Mouse (Mus musculus) embryonic fibroblast, embryonic 13.5 days (primary cell): ENCODE measurements around the gene Atp13a1. TPM values are rescaled to one million over a fixed set of nuclear protein-coding genes. Genes with fewer than 3 reads are reported as not detected.

ENCODE experiments used
- H3K27ac ChIP-seq: 2 replicates; pipeline ENCODE4 v1.5.1; 2012; ENCODE audit warnings: low read length, control low read depth, inconsistent platforms; ENCODE audit not compliant: insufficient read depth
- H3K4me1 ChIP-seq: 2 replicates; pipeline ENCODE4 v1.6.1; 2011; ENCODE audit warnings: low read length; ENCODE audit not compliant: control insufficient read depth, insufficient read depth
- H3K4me3 ChIP-seq: 2 replicates; pipeline ENCODE4 v1.5.1; 2011; ENCODE audit warnings: mild to moderate bottlenecking, control low read depth, low read length; ENCODE audit not compliant: insufficient read depth
- CTCF ChIP-seq: IDR thresholded peaks from 2 replicates; pipeline ENCODE4 v1.5.1; 2011; ENCODE audit warnings: mild to moderate bottlenecking, control low read depth, low read length, moderate library complexity, borderline replicate concordance; ENCODE audit not compliant: insufficient read depth
- POLR2A ChIP-seq: IDR thresholded peaks from 2 replicates; pipeline ENCODE4 v1.6.1; 2011; ENCODE audit warnings: low read depth, mild to moderate bottlenecking, control low read depth, low read length, moderate library complexity
- polyA plus RNA-seq: library from polyadenylated mRNA; stranded (reverse); fragments of >200 nt; gene quantifications from 2 replicates; pipeline ENCODE4 v1.2.4, GENCODE M21; 2011; ENCODE audit warnings: low read depth; ENCODE audit not compliant: missing spikeins, insufficient read length

The Atp13a1 gene
- polyA plus RNA-seq = 27.1 and 28.0 TPM in 2 replicates

GRCm38 (mm10) chr8:69790773-69791367, at the start of gene Atp13a1, which contains the start of gene Zfp866:
Atp13a1 (plus strand) TSS chr8:69791163.
Zfp866 (minus strand) TSS chr8:69791178.
- peak within 1 kb of the TSS; percentile 86 for H3K4me3 ChIP-seq
- H3K4me1 ChIP-seq = peaks cover 7% of the 10 kb centered on the region; the same call in 1 of the 2 replicates
- no peak for TF ChIP-seq CTCF
- peak; percentile 85 for TF ChIP-seq POLR2A
- H3K27ac ChIP-seq = peak within 1 kb of the TSS; percentile 55

- H3K27ac ChIP-seq = no peak overlapping the region
- TF ChIP-seq POLR2A (no peak), CTCF (no peak)
- 0 out of 2 replicates have a peak, but pooled peaks cover 3% of the 10 kb centered on the region for H3K4me1 ChIP-seq
Measured at GRCm38 (mm10) chr8:69741231-69741630, 49.7 kb upstream of the Atp13a1 start.

GRCm38 (mm10) chr8:69749544-69750454, 41.2 kb upstream of the Atp13a1 start, which contains the start of gene Zfp963:
Zfp963 (minus strand) TSS chr8:69749970.
- Histone ChIP-seq H3K4me1 (0 out of 2 replicates have a peak, but pooled peaks cover 6% of the 10 kb centered on the region), H3K27ac (peak within 1 kb of the TSS; percentile 91), H3K4me3 (peak within 1 kb of the TSS; percentile 75)
- TF ChIP-seq CTCF (no peak), POLR2A (peak; percentile 97)

More at GRCm38 (mm10) chr8:69741231-69741630, 49.7 kb upstream of the Atp13a1 start:
- H3K4me3 ChIP-seq = no peak overlapping the region

GRCm38 (mm10) chr8:69752437-69752836, 38.5 kb upstream of the Atp13a1 start:
- Histone ChIP-seq H3K4me3 (no peak overlapping the region), H3K27ac (no peak overlapping the region), H3K4me1 (0 out of 2 replicates have a peak, but pooled peaks cover 2% of the 10 kb centered on the region)
- TF ChIP-seq CTCF (no peak), POLR2A (no peak)

GRCm38 (mm10) chr8:69758316-69758715, 32.6 kb upstream of the Atp13a1 start:
- Histone ChIP-seq H3K4me3 (no peak overlapping the region), H3K27ac (no peak overlapping the region), H3K4me1 (no peaks in the 10 kb centered on the region)
- TF ChIP-seq CTCF (no peak), POLR2A (no peak)

GRCm38 (mm10) chr8:69761814-69762445, 29.0 kb upstream of the Atp13a1 start:
- no peak overlapping the region for H3K4me3 ChIP-seq
- H3K4me1 ChIP-seq = no peaks in the 10 kb centered on the region
- TF ChIP-seq POLR2A (no peak), CTCF (no peak)
- H3K27ac ChIP-seq = no peak overlapping the region

GRCm38 (mm10) chr8:69771221-69771620, 19.7 kb upstream of the Atp13a1 start:
- Histone ChIP-seq H3K27ac (no peak overlapping the region), H3K4me1 (0 out of 2 replicates have a peak, but pooled peaks cover 3% of the 10 kb centered on the region), H3K4me3 (no peak overlapping the region)
- TF ChIP-seq CTCF (no peak), POLR2A (no peak)

- no peak for TF ChIP-seq POLR2A
- no peak for TF ChIP-seq CTCF
Measured at GRCm38 (mm10) chr8:69772106-69772505, 18.9 kb upstream of the Atp13a1 start.

GRCm38 (mm10) chr8:69774503-69775148, 16.3 kb upstream of the Atp13a1 start, which contains the start of gene Gm20422:
Gm20422 (minus strand) TSS chr8:69774886.
- TF ChIP-seq CTCF = no peak
- TF ChIP-seq POLR2A = peak; percentile 93
- peak within 1 kb of the TSS; percentile 100 for H3K27ac ChIP-seq

More at GRCm38 (mm10) chr8:69772106-69772505, 18.9 kb upstream of the Atp13a1 start:
- Histone ChIP-seq H3K4me3 (no peak overlapping the region), H3K27ac (no peak overlapping the region), H3K4me1 (0 out of 2 replicates have a peak, but pooled peaks cover 3% of the 10 kb centered on the region)

More at GRCm38 (mm10) chr8:69774503-69775148, 16.3 kb upstream of the Atp13a1 start, which contains the start of gene Gm20422:
- Histone ChIP-seq H3K4me1 (0 out of 2 replicates have a peak, but pooled peaks cover 3% of the 10 kb centered on the region), H3K4me3 (peak within 1 kb of the TSS; percentile 83)
